Mouse (Mus musculus): ENCODE results near the gene Ftcd. TPM values are rescaled to one million over a fixed set of nuclear protein-coding genes. Genes with fewer than 3 reads are reported as not detected.

Ftcd gene
- total RNA-seq, 2 experiments from 2014 or later = not detected

- DNase-seq (ENCODE audit: low spot score in 2 of 2) = no peak
Observed at GRCm38 (mm10) chr10:76602690-76603089, 27.2 kb downstream of the Ftcd start.

DNA sequence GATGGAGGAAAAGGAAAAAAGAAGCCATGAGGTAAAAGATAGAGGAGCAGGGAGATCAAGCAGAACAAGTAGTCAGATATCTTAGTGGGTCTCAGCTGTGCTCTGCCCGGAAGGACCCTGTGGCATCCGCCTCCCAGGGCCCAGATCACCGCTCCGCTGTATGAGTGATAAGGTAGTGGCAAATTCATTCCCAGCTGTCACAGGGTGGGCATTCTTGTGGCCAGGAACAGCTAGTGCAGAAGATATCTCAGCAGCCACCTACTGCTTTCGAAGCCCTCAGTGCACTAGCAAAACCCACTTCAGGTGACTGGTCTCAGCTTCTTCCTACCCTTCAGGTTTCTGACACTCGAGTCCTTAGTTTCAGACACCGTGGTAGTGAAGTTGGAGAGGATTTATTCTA, 37.0 kb downstream of the Ftcd start:
- DNase-seq (ENCODE audit: low spot score in 2 of 2) = no peak

GRCm38 (mm10) chr10:76622411-76622810, 47.0 kb downstream of the Ftcd start:
- no peak for DNase-seq (ENCODE audit: low spot score in 2 of 2)

GRCm38 (mm10) chr10:76622928-76623680, 47.7 kb downstream of the Ftcd start, which contains the start of gene Col6a2:
TSS of gene Col6a2 (minus strand) at chr10:76623630.
- peak; percentile 79 to 87 for DNase-seq (ENCODE audit: low spot score in 2 of 2)

- no peak for DNase-seq (ENCODE audit: low spot score in 2 of 2)
Observed at GRCm38 (mm10) chr10:76623734-76624133, 48.3 kb downstream of the Ftcd start.

DNA sequence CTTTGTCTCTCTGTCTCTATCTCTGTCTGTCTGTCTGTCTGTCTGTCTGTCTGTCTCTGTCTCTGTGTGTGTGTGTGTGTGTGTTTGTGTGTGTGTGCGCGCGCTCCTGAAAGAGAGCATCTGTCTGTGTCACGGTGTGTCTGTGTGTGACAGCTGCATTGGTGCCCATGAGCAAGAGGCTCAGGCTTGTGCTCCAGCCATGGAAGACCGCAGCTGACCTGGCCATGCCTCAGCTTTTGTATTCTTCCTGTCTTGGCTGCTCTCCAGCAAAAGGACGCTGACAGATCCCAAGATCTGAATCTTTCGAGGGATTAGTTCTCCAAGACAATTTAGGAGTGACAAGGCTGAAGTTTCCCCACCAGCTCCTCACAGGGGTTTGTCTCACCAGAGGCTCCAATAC, 49.5 kb downstream of the Ftcd start:
- no peak for DNase-seq (ENCODE audit: low spot score in 2 of 2)

- DNase-seq (ENCODE audit: low spot score in 2 of 2) = no peak
Observed at GRCm38 (mm10) chr10:76627714-76628113, 52.3 kb downstream of the Ftcd start.

- DNase-seq (ENCODE audit: low spot score in 2 of 2) = no peak
Observed at GRCm38 (mm10) chr10:76630657-76631056, 55.2 kb downstream of the Ftcd start.

GRCm38 (mm10) chr10:76632630-76633029, 57.2 kb downstream of the Ftcd start:
- no peak for DNase-seq (ENCODE audit: low spot score in 2 of 2)

DNA sequence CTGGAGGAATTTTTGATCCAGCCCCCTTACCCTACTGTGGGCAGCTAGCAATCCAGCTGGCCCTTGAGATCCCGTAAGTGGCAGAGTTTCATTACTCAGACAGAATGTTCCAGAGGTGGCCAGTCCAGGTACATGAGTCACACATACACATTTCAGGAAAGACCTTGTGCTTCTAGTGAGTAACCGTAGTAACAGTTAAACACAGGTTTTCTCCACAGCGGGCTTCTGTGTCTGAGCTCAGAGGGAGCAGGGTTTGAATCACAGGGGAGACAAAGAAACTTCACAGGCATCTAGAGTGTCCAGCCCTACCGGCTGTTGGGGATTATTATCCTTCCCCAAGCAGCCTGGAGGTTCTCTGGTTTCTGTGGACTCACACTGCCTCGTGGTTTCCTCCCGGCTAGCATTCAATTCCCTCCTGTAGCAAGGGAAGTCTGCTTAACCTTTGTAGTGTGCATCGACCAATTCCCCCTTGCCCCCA, 58.7 kb downstream of the Ftcd start:
- DNase-seq (ENCODE audit: low spot score in 2 of 2) = no peak

DNA sequence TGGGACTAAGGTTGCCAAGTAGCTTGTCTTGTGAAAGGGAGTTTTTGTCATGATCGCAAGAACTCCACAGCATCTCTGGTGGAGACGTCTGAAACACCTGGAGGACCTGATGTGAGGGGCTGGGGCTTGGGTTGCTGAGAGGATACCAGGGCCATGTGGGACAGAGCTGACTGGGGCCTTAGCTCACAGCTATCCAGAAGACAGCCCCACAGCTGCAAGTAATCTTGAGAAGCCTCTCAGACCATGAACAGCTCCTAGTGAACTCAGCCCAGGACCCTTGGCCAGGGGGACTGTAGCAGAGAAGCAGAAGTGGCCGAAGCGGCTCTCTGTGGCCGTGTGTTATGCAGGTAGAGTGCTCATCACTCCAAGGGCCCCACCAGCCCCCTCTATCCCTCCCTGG, 59.1 kb downstream of the Ftcd start:
- DNase-seq (ENCODE audit: low spot score in 2 of 2) = no peak

DNA sequence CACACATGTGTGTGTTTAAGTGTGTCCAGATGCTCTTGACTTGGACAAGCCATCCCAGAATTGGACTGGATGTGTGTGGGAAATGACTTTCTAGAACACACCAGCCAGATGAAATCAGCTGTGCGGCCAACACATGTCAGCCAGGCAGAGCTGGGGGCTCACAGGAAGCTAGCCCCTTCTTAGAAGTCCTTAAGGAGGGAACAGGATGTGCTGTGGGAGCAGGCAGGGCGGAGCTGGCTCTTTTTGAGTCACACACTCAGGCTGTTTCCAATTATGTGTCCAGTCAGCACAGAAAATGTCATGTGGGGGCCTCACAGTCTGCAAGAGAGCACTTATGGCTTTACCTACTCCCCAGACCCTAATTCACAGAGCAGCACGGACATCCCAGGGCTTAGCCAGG, 60.6 kb downstream of the Ftcd start:
- DNase-seq (ENCODE audit: low spot score in 2 of 2) = no peak

GRCm38 (mm10) chr10:76636601-76637000, 61.2 kb downstream of the Ftcd start:
- DNase-seq (ENCODE audit: low spot score in 2 of 2) = no peak

Other genes starting within 250 kb of the Ftcd start
- 10 to 100 TPM; 22.1 to 23.7 TPM for gene Dip2a, start 230.4 kb upstream of the Ftcd start, total RNA-seq (2021)
- 1 to 10 TPM in 1 of 2 experiments, not detected in 1; 3.5 TPM for gene AC141477.1, start 135.2 kb upstream of the Ftcd start, total RNA-seq (2021)
- gene Pcnt, start 132.9 kb upstream of the Ftcd start, total RNA-seq (2021) = 10 to 100 TPM; 11.9 to 13.4 TPM
- gene 2610028H24Rik, start 126.6 kb upstream of the Ftcd start, total RNA-seq (2021) = not detected
- 10 to 100 TPM; 23.0 to 27.5 TPM for gene Mcm3ap, start 106.7 kb upstream of the Ftcd start, total RNA-seq (2021)
- gene Ybey, start 106.5 kb upstream of the Ftcd start, total RNA-seq (2021) = 1 to 10 TPM; 2.4 to 2.5 TPM
- 10 to 100 TPM; 45.1 to 73.1 TPM for gene Lss, start 44.1 kb upstream of the Ftcd start, total RNA-seq (2021)
- under 1 TPM in 1 of 2 experiments, not detected in 1; 0.32 TPM for gene Spatc1l, start 13.4 kb upstream of the Ftcd start, total RNA-seq (2021)
- gene Col6a2, start 48.0 kb downstream of the Ftcd start, total RNA-seq (2021) = 10 to 100 TPM; 20.4 to 44.9 TPM
- 100 to 1,000 TPM; 125 to 158 TPM for gene Col6a1, start 150.5 kb downstream of the Ftcd start, total RNA-seq (2021)